Mouse (Mus musculus) CD4-positive naive resting alpha-beta T cell, adult 57 days (primary cell): Measurements from ENCODE around the gene Olfr819. TPM values are rescaled to one million over a fixed set of nuclear protein-coding genes. Genes with fewer than 3 reads are reported as not detected.

Experiments used
- total RNA-seq: library from RNA; stranded (reverse); gene quantifications from one replicate; pipeline ENCODE4 v1.2.4, GENCODE M21; 2023

The Olfr819 gene
- not detected for total RNA-seq

GRCm38 (mm10) chr10:129967166-129967565 is at the start of gene Olfr819:
Olfr819 (minus strand) TSS chr10:129967266.

GRCm38 (mm10) chr10:130012321-130012720 is 45.3 kb upstream of the Olfr819 start, which contains the start of gene Olfr820:
Olfr820 (plus strand) TSS chr10:130012621.

GRCm38 (mm10) chr10:129984962-129985361 is 17.9 kb upstream of the Olfr819 start, which contains the start of gene Gm10310:
Gm10310 (minus strand) TSS chr10:129985062.

DNA sequence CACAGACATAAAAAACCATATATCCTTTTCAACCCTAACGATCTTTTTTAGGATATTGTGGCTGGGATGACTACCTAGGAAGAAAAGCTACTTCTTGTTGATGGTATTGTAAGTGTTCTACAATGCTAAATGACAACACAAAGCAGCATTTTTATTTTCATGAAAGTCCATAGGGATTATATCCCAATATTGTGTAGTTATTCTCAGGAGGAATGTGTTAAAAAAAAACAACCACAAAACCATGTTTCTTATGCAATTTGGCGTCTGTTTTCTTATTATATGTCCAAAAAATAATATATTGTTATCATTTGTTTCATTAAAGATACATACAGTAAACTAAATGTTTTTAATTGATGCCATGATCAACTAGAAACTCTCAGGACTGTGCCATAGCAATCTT is 9.0 kb upstream of the Olfr819 start, which contains the start of gene Olfr247:
Gene Olfr247, minus strand, starts transcription at position 101 of the 400 bp plus-strand sequence.

GRCm38 (mm10) chr10:129949000-129949399 is 18.1 kb downstream of the Olfr819 start, which contains the start of gene Olfr818:
Olfr818 (minus strand) TSS chr10:129949100.

DNA sequence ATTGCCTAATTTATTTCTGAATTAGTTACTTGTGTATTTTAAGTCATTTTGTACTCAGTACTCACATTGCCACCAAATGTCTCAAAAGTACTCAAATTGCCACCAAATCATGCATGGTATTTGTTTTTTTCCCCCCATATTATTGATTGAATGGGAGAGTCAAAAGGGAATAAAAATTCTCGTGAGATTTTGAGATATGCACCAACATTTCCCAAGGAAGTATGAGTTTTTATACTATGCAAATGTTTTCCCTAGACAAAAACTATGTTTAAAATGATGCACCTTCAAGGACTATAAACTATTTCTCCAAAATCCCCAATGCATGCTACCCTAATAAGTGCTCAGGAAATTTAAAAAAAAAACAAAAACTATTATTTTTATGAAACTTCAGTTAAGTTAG is 51.6 kb downstream of the Olfr819 start, which contains the start of gene Olfr816:
Gene Olfr816, minus strand, starts transcription at position 101 of the 400 bp plus-strand sequence.

Other genes with a start within 250 kb of the Olfr819 start
- gene Olfr805, start 237.9 kb downstream of the Olfr819 start, total RNA-seq, result not detected
- gene Olfr806, start 225.3 kb downstream of the Olfr819 start, total RNA-seq, result not detected
- gene Olfr807, start 209.5 kb downstream of the Olfr819 start, total RNA-seq, result not detected
- not detected for gene Olfr808, start 201.8 kb downstream of the Olfr819 start, total RNA-seq
- not detected for gene Olfr809, start 192.6 kb downstream of the Olfr819 start, total RNA-seq
- gene Olfr810, start 172.3 kb downstream of the Olfr819 start, total RNA-seq, result not detected
- not detected for gene Olfr811, start 162.9 kb downstream of the Olfr819 start, total RNA-seq
- gene Olfr812, start 121.2 kb downstream of the Olfr819 start, total RNA-seq, result not detected
- gene Olfr813, start 111.9 kb downstream of the Olfr819 start, total RNA-seq, result not detected
- gene Olfr814, start 87.4 kb downstream of the Olfr819 start, total RNA-seq, result not detected
- gene Olfr815, start 61.4 kb downstream of the Olfr819 start, total RNA-seq, result not detected
- not detected for gene Olfr816, start 51.7 kb downstream of the Olfr819 start, total RNA-seq
- not detected for gene Olfr818, start 18.2 kb downstream of the Olfr819 start, total RNA-seq
- gene Olfr247, start 8.9 kb upstream of the Olfr819 start, total RNA-seq, result not detected
- gene Gm10310, start 17.8 kb upstream of the Olfr819 start, total RNA-seq, result not detected
- gene Olfr820, start 45.4 kb upstream of the Olfr819 start, total RNA-seq, result not detected
- not detected for gene Olfr821, start 63.1 kb upstream of the Olfr819 start, total RNA-seq
- not detected for gene Olfr822, start 103.9 kb upstream of the Olfr819 start, total RNA-seq
- not detected for gene Olfr823, start 148.1 kb upstream of the Olfr819 start, total RNA-seq
- gene Olfr824, start 162.7 kb upstream of the Olfr819 start, total RNA-seq, result not detected
- not detected for gene Olfr825, start 199.5 kb upstream of the Olfr819 start, total RNA-seq
- not detected for gene Olfr826, start 216.9 kb upstream of the Olfr819 start, total RNA-seq
- gene Olfr827, start 247.1 kb upstream of the Olfr819 start, total RNA-seq, result not detected